Mouse (Mus musculus): ENCODE data around the gene Pcsk4.
"Not testable (repeated sequence)": the region's sequence is repeated elsewhere in the genome, so short reads cannot be mapped to it uniquely, and the experiment has no call there.

The Pcsk4 gene

GRCm38 (mm10) chr10:80347514-80347967 is 18.2 kb upstream of the Pcsk4 start:
- no peak for DNase-seq (ENCODE audit: low spot score)

GRCm38 (mm10) chr10:80345929-80346328 is 16.6 kb upstream of the Pcsk4 start:
- not testable (repeated sequence) for DNase-seq (ENCODE audit: low spot score)

- DNase-seq (ENCODE audit: low spot score), result no peak
Measured at GRCm38 (mm10) chr10:80345122-80345521, 15.8 kb upstream of the Pcsk4 start.

- DNase-seq (ENCODE audit: low spot score), result no peak
Measured at GRCm38 (mm10) chr10:80344131-80344661, 14.9 kb upstream of the Pcsk4 start.

GRCm38 (mm10) chr10:80343425-80343895 is 14.2 kb upstream of the Pcsk4 start:
- no peak for DNase-seq (ENCODE audit: low spot score)

GRCm38 (mm10) chr10:80342749-80343424 is 13.6 kb upstream of the Pcsk4 start:
- peak; percentile 89 for DNase-seq (ENCODE audit: low spot score)

- no peak for DNase-seq (ENCODE audit: low spot score)
Measured at GRCm38 (mm10) chr10:80342305-80342748, 13.0 kb upstream of the Pcsk4 start.

GRCm38 (mm10) chr10:80341491-80342304 is 12.4 kb upstream of the Pcsk4 start:
- no peak for DNase-seq (ENCODE audit: low spot score)

GRCm38 (mm10) chr10:80341026-80341425 is 11.7 kb upstream of the Pcsk4 start:
- DNase-seq (ENCODE audit: low spot score), result no peak

- DNase-seq (ENCODE audit: low spot score), result peak; percentile 90
Measured at GRCm38 (mm10) chr10:80339941-80340750, 10.8 kb upstream of the Pcsk4 start.

- no peak for DNase-seq (ENCODE audit: low spot score)
Measured at GRCm38 (mm10) chr10:80336263-80336662, 7.0 kb upstream of the Pcsk4 start.

- no peak for DNase-seq (ENCODE audit: low spot score)
Measured at GRCm38 (mm10) chr10:80332525-80332989, 3.3 kb upstream of the Pcsk4 start.

- DNase-seq (ENCODE audit: low spot score), result no peak
Measured at GRCm38 (mm10) chr10:80331636-80332524, 2.6 kb upstream of the Pcsk4 start.

GRCm38 (mm10) chr10:80330888-80331287 is 1.6 kb upstream of the Pcsk4 start:
- DNase-seq (ENCODE audit: low spot score), result no peak

- no peak for DNase-seq (ENCODE audit: low spot score)
Measured at GRCm38 (mm10) chr10:80330084-80330483, 786 bp upstream of the Pcsk4 start.

GRCm38 (mm10) chr10:80325045-80325444 is 4.3 kb downstream of the Pcsk4 start:
- no peak for DNase-seq (ENCODE audit: low spot score)

- DNase-seq (ENCODE audit: low spot score), result no peak
Measured at GRCm38 (mm10) chr10:80324120-80325037, 4.9 kb downstream of the Pcsk4 start.

GRCm38 (mm10) chr10:80323261-80324119 is 5.8 kb downstream of the Pcsk4 start:
- DNase-seq (ENCODE audit: low spot score), result peak; percentile 66

GRCm38 (mm10) chr10:80322811-80323211 is 6.5 kb downstream of the Pcsk4 start:
- no peak for DNase-seq (ENCODE audit: low spot score)

All from embryo, embryonic 10.5 days (tissue).